Mouse (Mus musculus): ENCODE results near the gene Rps11.
"Not testable (repeated sequence)": the region's sequence is repeated elsewhere in the genome, so short reads cannot be mapped to it uniquely, and the experiment has no call there.

Gene Rps11

DNA sequence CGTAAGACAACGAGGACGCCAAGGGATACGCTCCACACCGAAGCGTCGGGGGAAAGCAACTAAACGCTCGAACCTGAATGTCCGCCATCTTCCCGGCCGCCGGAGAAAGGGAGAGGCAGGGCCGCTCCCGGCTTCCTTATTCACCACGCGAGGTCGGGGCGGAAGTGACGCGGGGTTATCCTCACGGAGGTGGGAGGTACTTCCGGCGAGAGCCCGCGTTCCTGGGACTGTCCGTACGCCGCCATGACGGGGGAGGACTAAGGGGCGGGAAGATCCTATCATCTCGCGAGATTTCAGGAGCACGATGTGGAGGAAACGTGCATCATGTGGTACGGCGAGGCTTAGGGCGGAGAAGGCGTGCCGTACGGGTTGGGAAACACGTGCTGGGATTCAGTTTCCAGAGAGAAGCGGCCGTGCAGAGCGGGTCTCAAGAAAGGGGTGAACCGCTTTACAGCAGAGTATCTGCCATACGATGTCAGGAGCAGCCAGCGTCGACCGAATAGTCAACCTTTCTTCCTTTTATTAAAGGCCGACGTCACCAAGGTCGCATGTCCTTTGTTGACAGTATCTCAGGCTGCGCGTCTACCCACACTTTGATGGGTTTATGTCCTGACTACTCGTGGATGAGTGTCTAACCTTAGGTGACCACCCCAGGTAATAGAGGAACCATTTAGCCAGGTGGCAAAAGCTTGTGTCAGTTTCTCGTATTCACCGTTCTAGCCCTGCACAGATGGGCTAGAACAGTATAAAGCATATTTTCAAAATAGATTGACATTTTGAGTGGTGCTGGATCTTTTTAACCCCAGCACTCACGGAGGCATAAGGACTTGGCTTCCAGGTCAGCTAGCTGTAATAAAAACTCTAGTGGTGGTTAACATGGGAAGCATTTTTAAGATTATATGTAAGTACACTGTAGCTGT, at the start of gene Rps11:
Gene Rps11, minus strand, starts transcription at position 216 of the 920 bp plus-strand sequence.
- in situ Hi-C loops (cut with MboI, MseI) = loop anchor here in 1 of 2 experiments (5.0 kb wide), 1 partner anchor 272 kb away; no protein-coding TSS in a partner anchor

DNA sequence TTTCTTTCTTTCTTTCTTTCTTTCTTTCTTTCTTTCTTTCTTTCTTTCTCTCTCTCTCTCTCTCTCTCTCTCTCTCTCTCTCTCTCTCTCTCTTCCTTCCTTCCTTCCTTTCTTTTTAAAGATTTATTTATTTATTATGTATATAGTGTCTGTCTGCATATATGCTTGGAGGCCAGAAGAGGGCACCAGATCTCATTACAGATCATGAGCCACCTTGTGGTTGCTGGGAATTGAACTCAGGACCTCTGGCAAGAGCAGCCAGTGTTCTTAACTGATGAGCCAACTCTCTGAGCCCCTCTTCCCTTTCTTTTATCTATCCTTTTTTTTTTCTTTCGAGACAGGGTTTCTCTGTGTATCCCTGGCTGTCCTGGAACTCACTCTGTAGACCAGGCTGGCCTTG, 49.5 kb upstream of the Rps11 start:
- in situ Hi-C loops (cut with MboI, MseI) = not testable (repeated sequence)

DNA sequence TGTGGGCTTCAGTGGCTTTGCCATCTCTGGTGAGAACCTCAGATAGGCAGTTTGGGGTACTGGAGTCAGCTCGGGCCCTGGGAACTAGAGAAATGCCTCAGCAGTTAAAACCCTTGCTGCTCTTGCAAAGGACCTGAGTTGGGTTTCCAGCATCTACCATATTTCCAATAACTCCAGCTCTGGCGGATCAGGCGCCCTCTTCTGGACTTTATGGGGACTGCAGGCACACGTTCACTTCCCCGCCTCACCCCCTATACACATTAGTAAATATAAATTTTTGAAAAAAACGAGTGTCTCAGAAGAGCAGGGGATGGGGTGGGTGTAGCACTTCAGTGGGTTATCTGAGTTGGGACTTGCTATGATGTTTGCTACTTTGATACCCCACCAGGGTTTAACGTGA, 48.7 kb upstream of the Rps11 start:
- in situ Hi-C loops (cut with MboI, MseI) = no loop called here

DNA sequence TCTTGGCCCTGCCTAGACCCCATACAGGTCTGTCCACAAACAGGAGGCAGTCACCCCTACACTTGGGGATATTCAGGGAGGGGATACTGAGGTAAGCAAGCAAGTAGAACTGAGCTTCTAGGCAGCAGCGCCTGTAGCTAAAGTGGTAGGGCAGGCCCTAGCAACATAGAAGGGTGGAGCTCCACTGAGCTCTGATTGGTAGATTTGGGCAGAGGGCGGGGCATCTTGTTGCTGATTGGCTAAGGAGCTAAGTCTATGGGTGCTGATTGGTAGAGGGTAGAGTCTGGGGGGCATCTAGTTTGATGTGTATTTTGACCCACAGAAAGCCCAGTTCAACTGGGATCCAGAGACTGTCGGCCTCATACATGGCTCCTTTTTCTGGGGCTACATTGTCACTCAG, 45.3 kb upstream of the Rps11 start:
- in situ Hi-C loops (cut with MboI, MseI) = no loop called here

DNA sequence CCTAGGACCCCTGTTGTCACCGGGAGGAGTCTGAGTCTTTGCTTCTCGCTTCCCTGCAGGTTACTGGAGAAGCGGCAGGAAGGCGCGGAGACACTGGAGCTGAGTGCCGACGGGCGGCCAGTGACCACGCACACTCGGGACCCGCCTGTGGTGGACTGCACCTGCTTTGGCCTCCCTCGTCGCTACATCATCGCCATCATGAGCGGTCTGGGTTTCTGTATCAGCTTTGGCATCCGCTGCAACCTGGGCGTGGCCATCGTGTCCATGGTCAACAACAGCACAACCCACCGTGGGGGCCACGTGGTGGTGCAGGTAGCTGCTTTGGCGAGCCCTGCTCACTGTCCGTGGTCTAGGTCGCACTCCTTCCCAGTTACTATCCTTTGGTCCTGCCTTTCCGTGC, 44.4 kb upstream of the Rps11 start:
- in situ Hi-C loops (cut with MboI, MseI) = no loop called here

DNA sequence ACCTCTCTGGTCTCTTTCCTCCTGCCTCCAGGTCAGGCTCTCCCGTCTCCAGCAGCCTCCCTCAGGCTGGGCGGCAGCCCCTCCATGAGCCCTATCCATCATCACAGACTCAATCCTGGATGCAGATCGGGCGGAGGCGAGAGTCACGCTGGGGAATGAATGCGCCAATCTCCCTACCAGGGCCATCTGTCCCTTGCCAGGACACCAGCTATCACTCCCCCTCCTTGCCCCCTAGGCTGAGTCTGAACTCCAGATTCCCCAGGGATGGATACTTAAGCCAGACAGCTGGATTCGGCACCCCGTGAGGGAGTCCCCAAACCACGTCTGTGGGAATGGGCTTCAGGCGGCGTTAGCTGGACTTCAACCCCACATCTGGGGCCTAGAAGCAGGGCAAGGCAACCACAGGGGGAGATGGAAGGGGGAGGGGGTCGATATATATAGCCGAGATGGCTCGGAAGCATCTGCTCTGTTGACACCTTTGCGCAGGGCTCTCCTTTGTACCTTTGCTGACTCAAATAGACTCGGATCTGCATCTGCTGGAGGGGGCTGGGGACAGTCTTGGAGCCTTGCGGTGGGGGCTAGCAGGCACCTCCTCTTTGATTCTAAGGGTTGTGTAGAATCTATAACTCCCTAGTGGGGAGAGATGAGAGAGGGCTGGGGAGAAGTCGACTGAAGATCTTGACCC, 43.7 kb upstream of the Rps11 start:
- in situ Hi-C loops (cut with MboI, MseI) = no loop called here

DNA sequence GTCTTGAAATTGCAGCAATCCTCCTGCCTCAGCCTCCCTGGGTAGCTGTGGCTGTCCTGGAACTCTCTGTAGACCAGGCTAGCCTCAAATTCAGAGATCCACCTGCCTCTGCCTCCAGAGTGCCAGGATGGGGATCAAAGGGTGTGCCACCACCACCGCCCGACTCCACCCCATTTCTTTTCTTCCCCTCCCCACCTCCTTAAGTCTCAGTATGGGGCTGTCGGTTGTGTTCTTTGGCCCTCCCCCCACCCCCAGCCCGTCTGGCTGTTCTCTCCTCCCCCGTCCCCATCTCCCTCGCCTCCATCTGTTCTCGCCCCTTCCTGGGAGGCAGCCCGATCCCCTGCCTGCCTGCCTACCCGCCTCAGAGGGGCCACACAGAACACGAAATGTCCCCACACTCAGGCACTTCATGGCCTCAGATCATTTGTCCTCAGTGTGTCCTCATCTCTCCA, 42.7 kb upstream of the Rps11 start:
- in situ Hi-C loops (cut with MboI, MseI) = no loop called here

DNA sequence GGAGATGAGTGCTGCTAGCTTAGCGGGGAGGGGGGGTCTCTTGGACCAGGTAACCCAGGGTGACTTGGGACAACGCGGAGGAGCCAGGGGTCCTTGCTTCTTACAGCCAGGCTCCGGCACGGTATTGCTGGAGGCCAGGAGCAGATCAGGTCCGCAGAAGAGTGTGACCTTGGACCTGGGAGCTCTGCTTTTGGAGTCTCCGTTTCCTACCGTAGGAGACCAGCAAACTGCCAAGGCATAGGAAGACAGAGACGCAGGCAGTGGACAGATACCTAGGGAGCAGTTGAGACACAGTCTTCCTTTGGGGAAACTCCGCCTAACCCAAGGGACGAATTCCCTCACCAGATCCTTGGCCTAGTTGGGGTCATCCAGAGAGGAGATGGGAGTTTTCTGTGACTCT, 41.5 kb upstream of the Rps11 start:
- in situ Hi-C loops (cut with MboI, MseI) = no loop called here

DNA sequence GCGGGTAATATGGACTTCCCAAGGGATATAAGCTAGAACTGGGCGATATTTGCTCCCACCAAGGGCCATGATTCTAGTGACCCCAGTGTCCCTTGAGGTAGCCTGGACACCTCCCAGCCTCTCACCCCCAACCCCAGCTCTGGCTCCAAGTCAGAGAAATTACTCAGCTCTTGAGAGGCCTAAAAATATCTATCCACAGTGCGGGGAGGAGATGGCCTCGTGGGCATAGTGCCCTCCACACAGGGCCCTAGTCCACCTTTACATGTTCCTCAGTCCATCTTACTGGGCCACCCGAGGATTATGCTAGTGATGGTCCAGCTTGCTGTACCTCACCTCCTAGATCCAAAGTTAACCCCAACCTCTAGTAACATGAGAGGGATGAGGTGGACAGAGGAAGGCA, 40.6 kb upstream of the Rps11 start:
- in situ Hi-C loops (cut with MboI, MseI) = no loop called here

DNA sequence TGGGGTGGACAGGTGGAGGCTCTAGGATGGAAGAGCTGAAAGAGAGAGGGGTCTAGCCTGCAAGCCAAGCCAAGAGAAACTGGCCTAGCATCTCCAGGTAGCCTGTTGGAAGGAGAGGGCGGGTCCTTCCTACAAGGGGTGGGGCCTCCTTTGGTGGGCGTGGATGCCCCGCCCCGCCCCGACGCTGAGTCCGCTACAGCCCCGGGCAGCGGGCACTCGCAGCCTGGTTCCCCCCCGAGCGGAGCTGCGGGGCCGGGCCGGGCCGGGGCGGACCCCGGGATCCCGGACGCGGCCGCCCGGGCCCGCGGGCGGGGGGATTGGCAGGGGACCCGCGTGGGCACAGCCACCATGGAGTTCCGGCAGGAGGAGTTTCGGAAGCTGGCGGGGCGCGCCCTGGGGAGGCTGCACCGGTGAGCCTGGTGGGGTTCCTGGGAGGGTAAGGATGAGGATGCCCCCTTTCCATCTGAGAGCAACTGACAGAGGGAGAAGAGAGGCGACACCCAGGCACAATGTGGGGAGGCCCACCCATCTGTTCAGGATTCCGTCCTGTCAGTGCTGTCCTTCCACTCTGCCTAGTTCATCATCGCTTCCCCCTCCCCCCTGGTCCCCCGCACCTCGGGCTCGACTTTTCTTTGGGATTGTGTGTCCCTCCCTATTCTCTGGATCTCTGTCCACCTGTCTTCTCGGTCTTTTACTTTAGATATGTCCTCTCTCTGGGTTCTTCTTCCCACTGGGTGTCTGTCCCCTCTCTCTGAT, 39.7 kb upstream of the Rps11 start, which contains the start of gene Slc17a7:
Gene Slc17a7, plus strand, starts transcription at position 215 of the 756 bp plus-strand sequence.
- in situ Hi-C loops (cut with MboI, MseI) = no loop called here

DNA sequence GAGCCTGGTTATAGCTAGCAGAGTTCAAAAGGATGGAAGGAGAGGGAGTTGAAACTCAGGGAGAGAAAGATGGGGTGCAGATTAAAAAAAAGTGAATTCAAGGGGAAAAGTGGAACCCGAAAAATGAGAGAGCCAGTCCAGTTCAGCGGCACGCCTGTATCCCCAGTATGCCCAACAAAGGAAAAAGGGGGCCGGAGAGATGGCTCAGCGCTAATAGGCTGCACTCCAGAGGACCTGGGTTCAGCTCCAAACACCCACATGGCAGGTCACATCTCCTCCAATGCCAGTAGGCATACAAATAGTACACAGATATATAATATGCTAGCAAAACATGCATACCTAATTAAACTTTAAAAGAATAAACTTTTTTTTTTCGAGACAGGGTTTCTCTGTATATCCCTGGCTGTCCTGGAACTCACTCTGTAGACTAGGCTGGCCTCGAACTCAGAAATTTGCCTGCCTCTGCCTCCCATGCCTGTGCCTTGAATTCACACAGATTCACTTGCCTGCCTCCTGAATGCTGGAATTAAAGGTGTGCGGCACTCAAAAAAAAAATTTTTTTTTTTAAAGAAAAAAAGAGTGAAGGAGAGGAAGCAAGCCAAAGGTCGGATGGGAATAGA, 38.9 kb upstream of the Rps11 start:
- in situ Hi-C loops (cut with MboI, MseI) = no loop called here

DNA sequence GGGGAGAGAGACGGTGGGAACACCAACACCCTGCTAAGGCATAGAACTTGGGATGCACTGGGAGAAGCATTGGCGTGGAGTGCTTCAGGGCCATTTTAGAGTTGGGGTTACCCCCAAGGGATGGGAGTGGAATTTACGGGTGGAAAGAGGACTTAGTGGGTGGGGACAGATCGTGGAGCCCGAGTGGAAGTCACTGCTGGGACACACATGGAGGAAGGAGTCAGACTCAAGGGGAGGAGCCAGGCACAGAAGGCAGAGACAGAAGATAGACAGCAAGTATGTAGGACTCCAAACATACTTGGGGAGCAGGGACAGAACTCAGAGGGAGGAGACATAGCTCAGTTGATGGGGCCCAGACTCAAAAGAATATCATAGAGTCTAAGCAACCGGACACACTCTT, 38.3 kb upstream of the Rps11 start:
- in situ Hi-C loops (cut with MboI, MseI) = no loop called here

DNA sequence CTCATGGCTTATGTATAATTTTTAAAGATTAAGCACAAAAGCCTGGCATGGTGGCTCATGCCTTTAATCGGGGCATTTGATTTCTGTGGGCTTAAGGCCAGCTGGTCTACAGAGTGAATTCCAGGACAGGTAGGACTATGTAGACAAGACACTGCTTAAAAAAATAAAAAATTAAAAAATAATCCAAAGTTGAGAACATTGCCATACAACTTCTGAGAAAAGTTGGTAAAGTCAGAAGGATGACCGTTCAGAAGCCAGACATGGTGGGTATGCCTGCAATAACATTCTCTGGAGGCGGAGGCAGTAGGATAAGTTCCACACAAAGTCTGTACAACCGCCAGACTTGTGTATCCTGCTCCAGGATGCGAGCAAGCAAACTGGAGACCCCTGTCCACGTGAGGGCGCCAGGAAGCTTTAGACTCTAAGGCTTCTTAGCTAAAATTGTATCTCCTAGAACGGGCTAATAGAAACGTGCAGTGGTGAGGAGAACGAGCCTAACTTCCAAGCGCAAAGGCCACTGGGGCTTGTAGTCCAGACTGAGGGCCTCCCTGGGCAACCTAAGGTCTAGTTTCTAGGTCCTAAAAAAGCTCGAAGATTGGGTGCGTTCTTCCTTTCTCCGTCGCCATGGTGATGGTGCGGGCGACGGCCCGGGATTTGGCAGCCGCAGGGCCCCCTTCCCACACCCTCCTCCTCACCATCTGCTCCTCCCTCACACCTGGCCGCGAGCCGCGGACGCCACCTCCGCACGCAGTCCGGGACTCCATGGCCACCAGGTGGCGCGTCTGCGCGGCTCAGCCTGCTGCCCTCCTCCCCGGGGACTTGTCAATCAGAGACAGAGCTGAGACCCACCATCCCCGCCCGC, 37.6 kb upstream of the Rps11 start:
- in situ Hi-C loops (cut with MboI, MseI) = no loop called here

DNA sequence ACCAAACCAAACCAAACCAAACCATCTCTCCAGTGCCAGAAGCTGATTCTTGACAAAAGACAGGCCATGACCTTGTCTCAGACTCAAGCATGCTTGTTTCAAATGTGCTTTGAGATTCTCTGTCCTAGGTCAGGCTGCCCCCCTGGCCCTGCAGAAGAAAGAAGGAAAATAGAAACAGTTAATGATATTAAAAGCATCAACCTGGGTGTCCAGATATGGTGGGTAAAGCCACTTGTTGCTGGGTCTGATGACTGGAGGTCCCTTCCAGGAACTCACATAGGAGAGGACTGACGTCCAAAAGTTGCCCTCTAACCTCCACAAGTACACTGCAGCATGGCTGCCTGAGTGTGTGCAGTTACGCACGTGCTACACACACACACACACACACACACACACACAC, 36.6 kb upstream of the Rps11 start:
- in situ Hi-C loops (cut with MboI, MseI) = no loop called here

DNA sequence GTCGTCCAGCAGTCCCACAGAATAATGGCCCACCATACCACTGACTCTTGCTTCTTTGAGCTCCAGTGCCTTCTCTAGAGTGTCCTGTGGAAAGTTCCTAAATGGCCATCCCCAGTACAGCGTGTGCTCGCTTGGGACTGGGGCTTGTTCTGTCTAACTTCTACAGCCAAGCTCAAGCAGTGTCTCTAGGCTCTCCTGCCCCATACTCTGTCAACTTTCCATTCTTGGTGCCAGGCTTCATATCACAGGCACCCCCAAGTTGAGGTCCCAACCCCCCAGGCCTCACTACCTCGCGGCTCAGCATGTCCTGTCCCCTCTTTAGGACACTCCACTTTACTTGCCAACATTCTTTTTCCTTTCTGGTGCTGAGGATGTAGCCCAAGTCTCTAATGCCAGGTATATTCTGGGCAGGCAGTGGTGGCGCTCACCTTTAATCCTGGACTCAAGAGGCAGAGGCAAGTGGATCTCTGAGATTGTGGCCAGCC, 36.1 kb upstream of the Rps11 start:
- in situ Hi-C loops (cut with MboI, MseI) = no loop called here

DNA sequence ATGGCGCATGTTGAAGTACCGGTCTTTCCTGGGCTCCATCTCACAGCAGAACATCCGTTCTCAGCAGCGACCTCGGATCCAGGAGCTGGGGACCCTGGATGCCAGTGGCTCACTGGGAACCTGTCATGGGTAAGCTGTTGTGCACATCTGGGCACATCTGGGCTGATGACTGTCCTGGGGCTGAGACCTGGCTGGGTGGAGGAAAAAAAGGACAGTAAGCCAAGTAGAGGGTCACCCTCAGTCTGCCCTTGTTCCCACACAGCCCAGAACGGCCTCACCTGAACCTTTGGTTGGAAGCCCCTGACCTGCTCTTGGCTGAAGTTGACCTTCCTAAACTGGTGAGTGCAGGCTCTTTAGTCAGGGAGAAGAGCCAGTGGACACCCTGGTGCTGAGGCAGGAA, 34.8 kb upstream of the Rps11 start:
- in situ Hi-C loops (cut with MboI, MseI) = no loop called here

DNA sequence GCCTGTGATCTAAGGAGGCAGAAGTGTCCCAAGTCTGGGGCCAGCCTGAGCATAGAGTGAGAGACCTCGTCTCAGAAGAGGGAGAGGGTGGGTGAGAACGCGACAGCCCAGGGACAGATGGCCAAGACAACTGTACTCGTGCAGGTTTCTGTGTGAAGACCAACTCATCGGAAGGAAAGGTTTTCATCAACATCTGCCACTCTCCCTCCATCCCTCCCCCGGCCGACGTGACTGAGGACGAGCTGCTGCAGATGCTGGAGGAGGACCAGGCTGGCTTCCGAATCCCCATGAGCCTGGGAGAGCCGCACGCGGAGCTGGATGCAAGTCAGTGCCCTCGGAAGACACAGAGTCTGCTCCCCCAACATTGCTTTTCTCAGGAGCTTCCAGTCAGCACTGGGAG, 33.2 kb upstream of the Rps11 start:
- in situ Hi-C loops (cut with MboI, MseI) = no loop called here

DNA sequence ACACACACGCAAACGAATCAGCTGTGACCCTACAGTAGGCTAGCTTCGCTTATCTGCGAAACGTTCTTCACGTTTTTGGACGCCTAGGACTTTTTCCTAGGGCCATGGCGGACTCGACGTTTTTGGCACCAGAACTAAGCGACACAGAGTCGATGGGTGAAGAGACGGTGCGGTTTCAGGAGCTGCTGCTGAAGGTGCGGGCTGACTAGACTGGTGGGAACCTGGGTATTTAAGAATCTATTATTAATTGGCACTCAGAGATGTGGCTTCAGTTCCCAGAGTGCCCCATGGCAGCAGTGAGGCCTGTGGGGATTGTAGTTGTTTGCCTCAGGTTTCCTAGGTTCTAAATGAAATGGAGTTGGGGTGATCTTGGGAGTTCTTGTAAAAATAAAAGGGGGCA, 32.0 kb upstream of the Rps11 start:
- in situ Hi-C loops (cut with MboI, MseI) = no loop called here

DNA sequence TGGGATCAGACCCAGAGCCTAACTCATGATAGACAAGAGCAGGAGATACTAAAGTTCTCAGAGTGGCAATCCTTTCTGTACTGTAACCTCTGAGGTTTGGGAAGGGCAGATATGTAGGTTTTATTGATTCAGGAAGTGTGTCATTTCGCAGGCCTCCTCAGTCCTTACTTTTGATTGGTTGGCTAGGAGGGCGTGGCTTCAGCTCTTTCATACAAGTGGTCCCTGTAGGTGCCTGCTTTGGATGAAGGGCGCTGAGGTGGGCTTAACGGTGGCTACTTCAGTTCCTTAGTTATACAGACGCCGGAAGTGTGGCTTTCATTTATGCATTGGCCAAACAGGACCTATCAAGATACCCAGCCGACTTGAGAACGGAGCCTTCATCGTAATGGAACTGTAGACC, 31.4 kb upstream of the Rps11 start:
- in situ Hi-C loops (cut with MboI, MseI) = no loop called here

DNA sequence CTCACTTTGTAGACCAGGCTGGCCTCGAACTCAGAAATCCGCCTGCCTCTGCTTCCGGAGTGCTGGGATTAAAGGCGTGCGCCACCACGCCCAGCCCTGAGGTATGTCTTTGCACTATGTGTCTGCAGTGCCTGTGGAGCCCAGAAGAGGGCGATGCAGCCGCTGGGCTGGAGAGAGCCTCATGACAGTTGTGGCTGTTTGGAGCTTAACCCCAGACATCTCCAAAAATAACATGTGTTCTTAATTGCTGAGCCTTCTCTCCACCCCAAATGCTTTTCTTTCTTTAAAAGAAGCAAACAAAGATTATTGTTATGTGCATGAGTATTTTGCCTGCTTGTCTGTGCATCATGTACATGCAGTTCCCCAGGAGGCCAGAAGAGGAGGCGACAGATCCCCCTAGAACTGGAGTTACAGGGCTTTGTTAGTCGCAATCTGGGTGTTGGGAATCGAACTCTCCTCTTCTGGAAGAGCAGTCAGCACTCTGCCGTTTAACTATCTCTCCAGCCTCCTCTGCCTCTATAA, 30.8 kb upstream of the Rps11 start:
- in situ Hi-C loops (cut with MboI, MseI) = no loop called here

Data from T-helper 17 cell (primary cell).